Comparison of ENCODE assay signal across 27 mouse cellular contexts in genomic region chr9:76646383-76646782, GRCm38 (mm10).
"Had no signal": no experiment of that assay in that cellular context is flagged by ENCODE, and none has a peak within 500 bp of the region (broad histone marks: within the 10 kb centered on the region; RNA-seq: fewer than 3 reads in every experiment).

No protein-coding gene starts in this region.

- H3K4me1 ChIP-seq: heart, embryonic 13.5 days; heart, embryonic 15.5 days; hindbrain, embryonic 13.5 days; hindbrain, embryonic 15.5 days; kidney, embryonic 15.5 days; limb, embryonic 13.5 days; limb, embryonic 15.5 days; liver, embryonic 12.5 days had no signal

- DNase-seq: gastrocnemius, postnatal 14 days; gastrocnemius, postnatal 36 days; heart, adult 11 months; heart, adult 2 months; heart, postnatal 14 days; heart, postnatal 36 days; kidney, adult 11 months; kidney, adult 2 months; kidney, adult 9 months; kidney, postnatal 14 days; kidney, postnatal 36 days; layer of hippocampus, adult 9-11 months; layer of hippocampus, postnatal 36 days; left cerebral cortex, postnatal 4 days had no signal

- H3K36me3 ChIP-seq: heart, embryonic 13.5 days; heart, embryonic 15.5 days; hindbrain, embryonic 13.5 days; hindbrain, embryonic 15.5 days; kidney, embryonic 15.5 days; limb, embryonic 13.5 days; limb, embryonic 15.5 days; liver, embryonic 12.5 days had no signal

- H3K27ac ChIP-seq: heart, adult 2 months; heart, embryonic 13.5 days; heart, embryonic 15.5 days; hindbrain, embryonic 13.5 days; hindbrain, embryonic 15.5 days; hindbrain, postnatal 0 days; kidney, embryonic 15.5 days; kidney, postnatal 0 days; limb, embryonic 13.5 days; limb, embryonic 15.5 days; liver, embryonic 12.5 days; liver, embryonic 14.5 days had no signal

- H3K4me2 ChIP-seq: heart, embryonic 11.5 days; heart, embryonic 13.5 days; heart, embryonic 15.5 days; hindbrain, embryonic 13.5 days; hindbrain, embryonic 15.5 days; kidney, embryonic 15.5 days; limb, embryonic 13.5 days; limb, embryonic 15.5 days; liver, embryonic 12.5 days had no signal

- H3K27me3 ChIP-seq: heart, embryonic 13.5 days; heart, embryonic 15.5 days; hindbrain, embryonic 13.5 days; hindbrain, embryonic 15.5 days; kidney, embryonic 15.5 days; limb, embryonic 13.5 days; limb, embryonic 15.5 days; liver, embryonic 12.5 days had no signal

- H3K9ac ChIP-seq: heart, embryonic 13.5 days; heart, embryonic 15.5 days; hindbrain, embryonic 13.5 days; hindbrain, embryonic 15.5 days; kidney, embryonic 15.5 days; limb, embryonic 13.5 days; limb, embryonic 15.5 days; liver, embryonic 12.5 days; liver, embryonic 14.5 days had no signal

- H3K9me3 ChIP-seq: heart, embryonic 13.5 days; heart, embryonic 15.5 days; hindbrain, embryonic 13.5 days; hindbrain, embryonic 15.5 days; kidney, embryonic 15.5 days; limb, embryonic 13.5 days; limb, embryonic 15.5 days; liver, embryonic 12.5 days had no signal

- H3K4me3 ChIP-seq: heart, adult 2 months; heart, embryonic 13.5 days; heart, embryonic 15.5 days; hindbrain, embryonic 13.5 days; hindbrain, embryonic 15.5 days; kidney, embryonic 15.5 days; limb, embryonic 13.5 days; limb, embryonic 15.5 days; liver, embryonic 12.5 days had no signal

- ATAC-seq: hindbrain, postnatal 0 days; intestine, embryonic 16.5 days; liver, embryonic 12.5 days had no signal
